Mouse (Mus musculus) fat pad, adult 2 months (tissue): ENCODE data around the gene Dnah7b.
"Not testable (repeated sequence)": the region's sequence is repeated elsewhere in the genome, so short reads cannot be mapped to it uniquely, and the experiment has no call there.

ENCODE experiments used
- DNase-seq: peaks from one replicate; pipeline ENCODE4 v3.0.0-alpha.2; 2011; ENCODE audit warnings: low read depth, low spot score; ENCODE audit errors: extremely low read depth

Dnah7b gene

GRCm38 (mm10) chr1:46278911-46279565, 212.9 kb downstream of the Dnah7b start:
- DNase-seq, result not testable (repeated sequence)

GRCm38 (mm10) chr1:46294451-46294850, 228.3 kb downstream of the Dnah7b start:
- DNase-seq, result not testable (repeated sequence)

- DNase-seq, result not testable (repeated sequence)
Observed at GRCm38 (mm10) chr1:46325942-46326341, 259.8 kb downstream of the Dnah7b start.

GRCm38 (mm10) chr1:46345301-46345700, 279.2 kb downstream of the Dnah7b start:
- peak; percentile 89 for DNase-seq

- not testable (repeated sequence) for DNase-seq
Observed at GRCm38 (mm10) chr1:46380641-46381040, 314.5 kb downstream of the Dnah7b start.

GRCm38 (mm10) chr1:46394681-46395297, 328.7 kb downstream of the Dnah7b start:
- not testable (repeated sequence) for DNase-seq

GRCm38 (mm10) chr1:46408324-46409115, 342.4 kb downstream of the Dnah7b start:
- peak; percentile 89 for DNase-seq

GRCm38 (mm10) chr1:46414798-46415197, 348.7 kb downstream of the Dnah7b start:
- not testable (repeated sequence) for DNase-seq

- DNase-seq, result not testable (repeated sequence)
Observed at GRCm38 (mm10) chr1:46416946-46417345, 350.8 kb downstream of the Dnah7b start.

GRCm38 (mm10) chr1:46418966-46419365, 352.9 kb downstream of the Dnah7b start:
- not testable (repeated sequence) for DNase-seq
